Mouse (Mus musculus) CH12.LX (cell line): Measurements from ENCODE around the gene Speg. TPM values are rescaled to one million over a fixed set of nuclear protein-coding genes. Genes with fewer than 3 reads are reported as not detected.

ENCODE experiments used
- DNase-seq: peaks from one replicate; pipeline ENCODE4 v3.0.0-alpha.2; 2013; ENCODE audit errors: extremely low read depth
- H3K27ac ChIP-seq: 2 replicates; pipeline ENCODE4 v1.5.1; 2012; ENCODE audit warnings: low read depth, mild to moderate bottlenecking, control low read depth, moderate library complexity; ENCODE audit not compliant: insufficient read depth
- H3K27me3 ChIP-seq: replicated peaks from 2 replicates; pipeline ENCODE3; 2012; ENCODE audit warnings: inconsistent platforms
- H3K36me3 ChIP-seq, 2 experiments: replicated peaks in 1 of 2; 2 replicates each; pipeline versions ENCODE3 to v1.6.1; 2012; ENCODE audit warnings: inconsistent platforms in 1 of 2, low read length in 1 of 2, mild to moderate bottlenecking in 1 of 2, mixed read lengths in 1 of 2, moderate library complexity in 1 of 2; ENCODE audit not compliant: control insufficient read depth in 1 of 2, insufficient read depth in 1 of 2
- H3K4me1 ChIP-seq, 2 experiments: 2 replicates each; pipeline ENCODE4 v1.6.1; 2012; ENCODE audit warnings: inconsistent platforms in 1 of 2, moderate library complexity in 1 of 2; ENCODE audit not compliant: insufficient read depth in 2 of 2, control insufficient read depth in 1 of 2
- H3K4me2 ChIP-seq: 2 replicates; pipeline ENCODE4 v1.6.1; 2012; ENCODE audit warnings: low read depth, mild to moderate bottlenecking, control low read depth; ENCODE audit not compliant: poor library complexity, insufficient read depth, severe bottlenecking
- H3K4me3 ChIP-seq, 3 experiments: fragments of 150-350 bp in 1 of 3; sonication (generic) in 1 of 3; replicated peaks in 1 of 3; 2 replicates each; pipeline versions ENCODE3 to v1.5.1; 2011 to 2012; ENCODE audit warnings: low read depth in 2 of 3, low read length in 2 of 3, mild to moderate bottlenecking in 2 of 3, moderate library complexity in 2 of 3, control low read depth in 1 of 3, improper control_type of control experiment in 1 of 3, inconsistent platforms in 1 of 3, mixed read lengths in 1 of 3; ENCODE audit not compliant: poor library complexity in 1 of 3
- H3K79me2 ChIP-seq: replicated peaks from 2 replicates; pipeline ENCODE4 v1.6.1; 2012; ENCODE audit warnings: mild to moderate bottlenecking, moderate library complexity; ENCODE audit not compliant: control insufficient read depth, poor library complexity, insufficient read depth, severe bottlenecking; ENCODE audit errors: extremely low read depth
- H3K9ac ChIP-seq: 2 replicates; pipeline ENCODE4 v1.6.1; 2012; ENCODE audit warnings: low read depth, mild to moderate bottlenecking, control low read depth, moderate library complexity; ENCODE audit not compliant: insufficient read depth
- H3K9me3 ChIP-seq: replicated peaks from 2 replicates; pipeline ENCODE3; 2012; ENCODE audit warnings: low read length, inconsistent platforms, mixed read lengths
- CHD2 ChIP-seq: IDR thresholded peaks from 2 replicates; pipeline ENCODE4 v1.6.1; 2011; ENCODE audit warnings: low read length, improper control_type of control experiment
- E2F4 ChIP-seq: IDR thresholded peaks from 2 replicates; pipeline ENCODE4 v1.6.1; 2011; ENCODE audit warnings: low read depth, low read length, improper control_type of control experiment; ENCODE audit not compliant: insufficient replicate concordance
- ELF1 ChIP-seq: IDR thresholded peaks from 2 replicates; pipeline ENCODE4 v1.6.1; 2014; ENCODE audit warnings: low read depth, mild to moderate bottlenecking, inconsistent platforms, low read length, improper control_type of control experiment
- MAFK ChIP-seq: IDR thresholded peaks from 2 replicates; pipeline ENCODE4 v1.6.1; 2011; ENCODE audit warnings: low read length, improper control_type of control experiment; ENCODE audit not compliant: insufficient replicate concordance
- MAX ChIP-seq: IDR thresholded peaks from 2 replicates; pipeline ENCODE4 v1.6.1; 2011; ENCODE audit warnings: low read length, improper control_type of control experiment
- MAZ ChIP-seq: IDR thresholded peaks from 2 replicates; pipeline ENCODE4 v1.6.1; 2012; ENCODE audit warnings: low read depth, mild to moderate bottlenecking, inconsistent platforms, low read length, improper control_type of control experiment, moderate library complexity
- MEF2A ChIP-seq: IDR thresholded peaks from 2 replicates; pipeline ENCODE4 v1.6.1; 2014; ENCODE audit warnings: low read depth, mild to moderate bottlenecking, inconsistent platforms, low read length, improper control_type of control experiment, borderline replicate concordance
- MYC ChIP-seq: IDR thresholded peaks from 2 replicates; pipeline ENCODE4 v1.6.1; 2011; ENCODE audit warnings: low read depth, mild to moderate bottlenecking, improper control_type of control experiment, low read length
- RCOR1 ChIP-seq: conservative IDR thresholded peaks from 2 replicates; pipeline ENCODE4 v1.6.1; 2012; ENCODE audit warnings: low read depth, mild to moderate bottlenecking, inconsistent platforms, low read length, improper control_type of control experiment
- TBP ChIP-seq: conservative IDR thresholded peaks from 2 replicates; pipeline ENCODE4 v1.6.1; 2011; ENCODE audit warnings: low read depth, low read length, improper control_type of control experiment
- ZMIZ1 ChIP-seq: IDR thresholded peaks from 2 replicates; pipeline ENCODE4 v1.6.1; 2012; ENCODE audit warnings: low read depth, mild to moderate bottlenecking, inconsistent platforms, low read length, improper control_type of control experiment
- ZNF384 ChIP-seq: IDR thresholded peaks from 2 replicates; pipeline ENCODE4 v1.6.1; 2012; ENCODE audit warnings: low read depth, low read length, improper control_type of control experiment, inconsistent platforms
- dilution Hi-C: fragments of 300-500 bp; cut with MboI; formaldehyde crosslinking; loops from 2 replicates; pipeline ENCODE4 v1.14.3; 2020; ENCODE audit warnings: low sequenced_read_pairs; ENCODE audit not compliant: extremely low pct_unique_long_range_greater_than_20kb, extremely low pct_ligation_motif_present
- in situ Hi-C: fragments of 300-500 bp; cut with MboI; formaldehyde crosslinking; loops from 3 replicates; pipeline ENCODE4 v1.14.3; 2019; ENCODE audit warnings: low sequenced_read_pairs, low pct_ligation_motif_present, low pct_unique_long_range_greater_than_20kb, mixed read lengths
- polyA plus RNA-seq: library from polyadenylated mRNA; unstranded; fragments of >175 nt; gene quantifications from 2 replicates; pipeline ENCODE4 v1.2.1, GENCODE M21; 2012; ENCODE audit warnings: low read depth; ENCODE audit not compliant: insufficient read length
- total RNA-seq, 2 experiments: library from RNA; depleted of rRNA; stranded (reverse); fragments of 300-350 nt in 1 of 2; fragments of >200 nt in 1 of 2; gene quantifications; 2 replicates each; pipeline ENCODE4 v1.2.3; 2012 to 2014

Speg gene
- total and polyA plus RNA-seq, 3 experiments = 13.1 to 30.7 (median 18.8) TPM

GRCm38 (mm10) chr1:75480735-75481134 is 105.6 kb downstream of the Speg start:
- dilution Hi-C loops (no loop called here), in situ Hi-C loops (no loop called here)
- Histone ChIP-seq H3K36me3 (peaks cover 8 to 16% of the 10 kb centered on the region in 2 experiments), H3K4me1 (peaks cover 7 to 24% of the 10 kb centered on the region in 2 experiments), H3K79me2 (peaks cover 5% of the 10 kb centered on the region; the same call in 1 of the 2 replicates), H3K27ac (no peak overlapping the region), H3K4me3 (no peak overlapping the region), H3K4me2 (no peak overlapping the region), H3K27me3 (peaks cover 7% of the 10 kb centered on the region), H3K9me3 (no peaks in the 10 kb centered on the region), H3K9ac (no peak overlapping the region)
- TF ChIP-seq MYC (no peak), ZMIZ1 (no peak), E2F4 (no peak), MEF2A (no peak), ELF1 (no peak), TBP (no peak), CHD2 (no peak), MAZ (no peak), MAFK (no peak), ZNF384 (no peak), MAX (no peak), RCOR1 (no peak)
- no peak for DNase-seq

Other genes starting within 250 kb of the Speg start
Only the 20 nearest of the 24 such genes appear.
- 26.0 and 29.0 TPM in 2 replicates for gene Abcb6, start 194.9 kb upstream of the Speg start, total RNA-seq (2012; rRNA removed)
- 15.5 and 20.1 TPM in 2 replicates for gene Abcb6, start 194.9 kb upstream of the Speg start, total RNA-seq (2014; rRNA removed)
- 19.2 and 22.3 TPM in 2 replicates for gene Abcb6, start 194.9 kb upstream of the Speg start, polyA plus RNA-seq
- 13.2 and 19.6 TPM in 2 replicates for gene Ankzf1, start 183.1 kb upstream of the Speg start, total RNA-seq (2012; rRNA removed)
- 20.4 and 21.1 TPM in 2 replicates for gene Ankzf1, start 183.1 kb upstream of the Speg start, total RNA-seq (2014; rRNA removed)
- 13.3 TPM in 2 replicates for gene Ankzf1, start 183.1 kb upstream of the Speg start, polyA plus RNA-seq
- 9.2 and 15.6 TPM in 2 replicates for gene Atg9a, start 183.1 kb upstream of the Speg start, total RNA-seq (2012; rRNA removed)
- gene Atg9a, start 183.1 kb upstream of the Speg start, total RNA-seq (2014; rRNA removed) = 4.4 and 6.1 TPM in 2 replicates
- gene Atg9a, start 183.1 kb upstream of the Speg start, polyA plus RNA-seq = 10.1 and 12.9 TPM in 2 replicates
- 3.6 and 4.6 TPM in 2 replicates for gene Glb1l, start 164.5 kb upstream of the Speg start, total RNA-seq (2012; rRNA removed)
- 2.4 and 5.0 TPM in 2 replicates for gene Glb1l, start 164.5 kb upstream of the Speg start, total RNA-seq (2014; rRNA removed)
- gene Glb1l, start 164.5 kb upstream of the Speg start, polyA plus RNA-seq = 10.0 and 10.8 TPM in 2 replicates
- gene Stk16, start 164.5 kb upstream of the Speg start, total RNA-seq (2012; rRNA removed) = 48.6 and 64.1 TPM in 2 replicates
- 58.2 and 60.6 TPM in 2 replicates for gene Stk16, start 164.5 kb upstream of the Speg start, total RNA-seq (2014; rRNA removed)
- 61.4 and 67.3 TPM in 2 replicates for gene Stk16, start 164.5 kb upstream of the Speg start, polyA plus RNA-seq
- 180 and 259 TPM in 2 replicates for gene Tuba4a, start 155.4 kb upstream of the Speg start, total RNA-seq (2012; rRNA removed)
- 168 and 192 TPM in 2 replicates for gene Tuba4a, start 155.4 kb upstream of the Speg start, total RNA-seq (2014; rRNA removed)
- 259 and 294 TPM in 2 replicates for gene Tuba4a, start 155.4 kb upstream of the Speg start, polyA plus RNA-seq
- 0.30 TPM in 1 of 2 replicates, not detected in the other for gene A630095N17Rik, start 143.2 kb upstream of the Speg start, total RNA-seq (2012; rRNA removed)
- 0.74 and 1.4 TPM in 2 replicates for gene A630095N17Rik, start 143.2 kb upstream of the Speg start, total RNA-seq (2014; rRNA removed)
- 0.74 and 0.78 TPM in 2 replicates for gene A630095N17Rik, start 143.2 kb upstream of the Speg start, polyA plus RNA-seq
- 13.8 and 14.7 TPM in 2 replicates for gene Dnajb2, start 138.9 kb upstream of the Speg start, total RNA-seq (2012; rRNA removed)
- 4.6 and 6.8 TPM in 2 replicates for gene Dnajb2, start 138.9 kb upstream of the Speg start, total RNA-seq (2014; rRNA removed)
- gene Dnajb2, start 138.9 kb upstream of the Speg start, polyA plus RNA-seq = 15.2 and 15.3 TPM in 2 replicates
- gene Ptprn, start 110.8 kb upstream of the Speg start, total RNA-seq (2012; rRNA removed) = 0.04 TPM in 1 of 2 replicates, not detected in the other
- gene Ptprn, start 110.8 kb upstream of the Speg start, total RNA-seq (2014; rRNA removed) = not detected in 2 replicates
- 0.16 TPM in 1 of 2 replicates, not detected in the other for gene Ptprn, start 110.8 kb upstream of the Speg start, polyA plus RNA-seq
- not detected in 2 replicates for gene Resp18, start 96.9 kb upstream of the Speg start, total RNA-seq (2012; rRNA removed)
- gene Resp18, start 96.9 kb upstream of the Speg start, total RNA-seq (2014; rRNA removed) = not detected in 2 replicates
- not detected in 2 replicates for gene Resp18, start 96.9 kb upstream of the Speg start, polyA plus RNA-seq
- gene Dnpep, start 57.3 kb upstream of the Speg start, total RNA-seq (2012; rRNA removed) = 67.3 and 73.8 TPM in 2 replicates
- 48.4 and 50.4 TPM in 2 replicates for gene Dnpep, start 57.3 kb upstream of the Speg start, total RNA-seq (2014; rRNA removed)
- gene Dnpep, start 57.3 kb upstream of the Speg start, polyA plus RNA-seq = 35.0 and 39.8 TPM in 2 replicates
- gene Des, start 15.0 kb upstream of the Speg start, total RNA-seq (2012; rRNA removed) = 9.1 and 9.3 TPM in 2 replicates
- gene Des, start 15.0 kb upstream of the Speg start, total RNA-seq (2014; rRNA removed) = 10.0 and 11.7 TPM in 2 replicates
- gene Des, start 15.0 kb upstream of the Speg start, polyA plus RNA-seq = 18.9 and 20.9 TPM in 2 replicates
- gene Gmppa, start 60.6 kb downstream of the Speg start, total RNA-seq (2012; rRNA removed) = 139 and 153 TPM in 2 replicates
- 101 and 102 TPM in 2 replicates for gene Gmppa, start 60.6 kb downstream of the Speg start, total RNA-seq (2014; rRNA removed)
- 126 and 131 TPM in 2 replicates for gene Gmppa, start 60.6 kb downstream of the Speg start, polyA plus RNA-seq
- not detected in 2 replicates for gene Asic4, start 75.1 kb downstream of the Speg start, total RNA-seq (2012; rRNA removed)
- not detected in 2 replicates for gene Asic4, start 75.1 kb downstream of the Speg start, total RNA-seq (2014; rRNA removed)
- not detected in 2 replicates for gene Asic4, start 75.1 kb downstream of the Speg start, polyA plus RNA-seq
- gene Chpf, start 104.0 kb downstream of the Speg start, total RNA-seq (2012; rRNA removed) = 30.4 and 32.6 TPM in 2 replicates
- 14.6 and 14.8 TPM in 2 replicates for gene Chpf, start 104.0 kb downstream of the Speg start, total RNA-seq (2014; rRNA removed)
- 17.5 and 20.6 TPM in 2 replicates for gene Chpf, start 104.0 kb downstream of the Speg start, polyA plus RNA-seq
- 1.1 and 1.4 TPM in 2 replicates for gene Tmem198, start 104.2 kb downstream of the Speg start, total RNA-seq (2012; rRNA removed)
- 0.51 and 0.81 TPM in 2 replicates for gene Tmem198, start 104.2 kb downstream of the Speg start, total RNA-seq (2014; rRNA removed)
- 0.80 and 0.90 TPM in 2 replicates for gene Tmem198, start 104.2 kb downstream of the Speg start, polyA plus RNA-seq
- gene Obsl1, start 131.2 kb downstream of the Speg start, total RNA-seq (2012; rRNA removed) = 0.29 and 0.47 TPM in 2 replicates
- not detected in 2 replicates for gene Obsl1, start 131.2 kb downstream of the Speg start, total RNA-seq (2014; rRNA removed)
- 0.84 and 1.2 TPM in 2 replicates for gene Obsl1, start 131.2 kb downstream of the Speg start, polyA plus RNA-seq
- gene Inha, start 131.8 kb downstream of the Speg start, total RNA-seq (2012; rRNA removed) = not detected in 2 replicates
- not detected in 2 replicates for gene Inha, start 131.8 kb downstream of the Speg start, total RNA-seq (2014; rRNA removed)
- not detected in 2 replicates for gene Inha, start 131.8 kb downstream of the Speg start, polyA plus RNA-seq
- gene Stk11ip, start 146.2 kb downstream of the Speg start, total RNA-seq (2012; rRNA removed) = 16.9 and 17.3 TPM in 2 replicates
- 11.6 and 16.0 TPM in 2 replicates for gene Stk11ip, start 146.2 kb downstream of the Speg start, total RNA-seq (2014; rRNA removed)
- 36.9 and 38.5 TPM in 2 replicates for gene Stk11ip, start 146.2 kb downstream of the Speg start, polyA plus RNA-seq
- 0.08 and 0.21 TPM in 2 replicates for gene Slc4a3, start 171.0 kb downstream of the Speg start, total RNA-seq (2012; rRNA removed)
- gene Slc4a3, start 171.0 kb downstream of the Speg start, total RNA-seq (2014; rRNA removed) = 0.03 TPM in 1 of 2 replicates, not detected in the other
- gene Slc4a3, start 171.0 kb downstream of the Speg start, polyA plus RNA-seq = 0.38 TPM in 1 of 2 replicates, not detected in the other